Mouse (Mus musculus): ENCODE measurements at regions not wholly inside any gene's neighbourhood (a gene's known extent, or its start where the extent isn't known, plus 50 kb on each side); places are given as distances from the start of the nearest gene placed in this dataset.

DNA sequence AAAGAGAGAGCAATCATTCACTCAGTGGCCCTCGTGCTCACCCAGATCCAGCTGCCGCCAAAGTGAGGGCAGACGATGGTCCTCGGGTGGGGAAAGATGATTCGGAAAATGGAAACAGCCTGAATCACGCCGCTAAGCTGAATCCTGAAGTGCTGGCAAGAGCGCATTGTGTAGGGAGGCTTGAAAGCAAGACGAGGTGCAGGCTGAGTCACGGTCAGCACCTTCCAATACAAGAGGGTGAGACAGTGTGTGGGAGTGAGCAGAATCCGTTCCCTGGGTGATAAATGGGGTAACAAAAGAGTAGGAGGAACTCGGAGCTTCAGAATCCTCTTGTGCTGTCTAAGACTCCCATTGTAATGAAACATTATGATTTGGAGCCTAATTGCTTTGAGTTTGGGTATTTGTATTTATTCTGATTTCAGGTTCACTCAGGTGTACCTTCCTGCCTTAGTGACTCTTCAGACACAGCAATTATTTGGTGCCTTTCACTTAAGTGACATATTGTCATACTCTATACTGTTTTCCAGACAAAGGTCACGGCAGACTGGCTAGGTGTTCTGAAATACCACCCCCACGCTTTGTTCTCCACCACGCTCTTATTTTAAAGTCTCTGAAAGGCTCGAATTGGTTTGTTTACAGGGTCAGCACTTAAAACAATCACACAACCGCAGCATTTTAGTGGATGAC, 70.0 kb downstream of the Mbip start:
- peak in 1 of 2 experiments; percentile 1 for DNase-seq

DNA sequence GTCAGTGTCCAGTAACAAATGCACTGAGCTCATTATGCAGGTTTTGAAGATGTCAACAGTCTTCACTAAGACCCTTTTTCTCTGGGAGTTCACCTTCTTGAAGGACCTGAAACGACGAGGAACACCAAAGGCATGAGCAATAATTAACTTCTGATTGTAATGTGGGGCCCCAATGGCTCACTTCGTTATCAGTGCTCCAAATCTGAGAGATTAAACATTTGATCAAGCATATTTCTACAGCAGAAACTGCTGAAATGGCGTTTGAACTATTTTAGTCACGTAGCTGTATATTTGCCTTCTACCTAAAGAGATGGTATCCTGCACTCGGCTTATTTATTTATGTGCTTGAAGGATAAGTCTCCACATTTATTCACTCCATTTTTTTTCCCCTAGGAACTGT, 80.6 kb downstream of the Mbip start:
- no peak for DNase-seq

- no peak for DNase-seq
Measured at GRCm38 (mm10) chr12:56261471-56261870, 84.2 kb downstream of the Mbip start.

DNA sequence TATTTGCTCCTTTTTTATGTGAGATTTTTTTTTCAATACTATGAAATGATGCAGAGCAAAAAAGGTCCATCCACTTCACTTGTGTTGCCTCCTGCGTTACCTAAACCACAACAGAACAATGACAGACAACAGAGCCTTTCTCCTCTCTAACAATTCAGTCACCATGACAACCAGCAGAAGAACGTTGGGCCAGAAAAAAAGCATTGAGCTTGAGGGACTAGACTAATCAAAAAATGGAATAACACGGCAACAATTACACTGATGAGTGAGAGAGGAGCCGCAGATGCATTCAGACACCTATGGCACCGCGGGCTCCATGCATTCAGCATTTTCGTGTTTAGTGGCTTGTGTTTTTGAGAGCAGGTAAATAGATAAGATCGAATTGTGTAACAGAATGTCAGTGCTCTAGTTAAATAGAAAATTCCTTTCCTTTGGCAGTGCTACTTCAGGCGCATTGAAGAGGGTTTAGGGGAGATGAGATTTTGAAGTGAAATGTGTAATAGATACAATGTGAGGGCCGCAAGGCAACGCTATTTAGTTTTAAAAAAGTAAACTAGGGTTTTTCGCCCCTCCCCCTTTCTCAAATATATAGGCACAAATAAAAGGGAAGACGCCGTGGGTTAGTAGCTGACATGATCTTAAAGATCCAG, 87.2 kb downstream of the Mbip start:
- DNase-seq, result no peak

- DNase-seq, result no peak
Measured at GRCm38 (mm10) chr12:56256243-56256881, 89.3 kb downstream of the Mbip start.

DNA sequence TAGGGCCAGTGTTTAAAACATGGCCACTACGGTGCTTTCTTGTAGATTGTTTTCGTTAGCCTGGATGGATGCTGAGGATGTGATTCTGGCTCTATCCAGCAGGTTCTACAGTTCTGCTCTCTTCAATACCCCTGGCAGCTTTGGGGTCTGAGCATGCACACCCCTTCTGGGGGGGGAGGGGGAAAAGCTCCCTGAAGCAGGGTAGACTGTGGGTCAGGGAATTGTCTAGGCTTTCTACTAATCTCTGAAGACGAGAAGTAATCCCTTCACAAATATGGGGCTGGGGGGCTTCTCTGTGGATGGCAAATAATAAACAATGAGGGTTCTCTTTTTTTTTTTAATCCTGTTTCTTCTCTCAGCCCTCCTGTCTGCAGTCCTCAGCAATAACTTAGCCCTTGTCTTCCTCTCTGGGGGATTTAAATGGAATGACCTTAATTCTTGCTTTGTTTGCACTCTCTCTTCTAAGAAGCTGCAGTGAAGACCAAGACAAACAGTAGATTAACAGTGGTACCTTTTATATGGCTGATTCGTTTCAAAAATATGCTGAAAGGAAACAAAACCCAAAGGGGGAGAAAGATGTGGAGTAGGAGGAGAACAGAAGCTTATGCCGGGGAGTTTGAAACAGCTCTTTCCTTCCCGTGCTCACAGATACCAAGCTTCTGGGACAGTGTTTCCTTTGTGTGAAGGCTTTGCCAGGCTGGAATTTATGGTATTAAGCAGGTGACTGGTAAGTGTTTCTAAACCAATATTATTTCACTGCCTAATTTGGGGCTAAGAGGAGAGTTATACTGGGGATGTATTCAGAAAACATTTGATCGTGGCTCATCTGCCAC, 92.9 kb downstream of the Mbip start:
- no peak for DNase-seq

GRCm38 (mm10) chr12:56250262-56250661, 95.4 kb downstream of the Mbip start:
- no peak for DNase-seq

- no peak for DNase-seq
Measured at GRCm38 (mm10) chr12:56246406-56246805, 99.3 kb downstream of the Mbip start.

GRCm38 (mm10) chr12:56242803-56243202, 102.9 kb downstream of the Mbip start:
- DNase-seq, result no peak

DNA sequence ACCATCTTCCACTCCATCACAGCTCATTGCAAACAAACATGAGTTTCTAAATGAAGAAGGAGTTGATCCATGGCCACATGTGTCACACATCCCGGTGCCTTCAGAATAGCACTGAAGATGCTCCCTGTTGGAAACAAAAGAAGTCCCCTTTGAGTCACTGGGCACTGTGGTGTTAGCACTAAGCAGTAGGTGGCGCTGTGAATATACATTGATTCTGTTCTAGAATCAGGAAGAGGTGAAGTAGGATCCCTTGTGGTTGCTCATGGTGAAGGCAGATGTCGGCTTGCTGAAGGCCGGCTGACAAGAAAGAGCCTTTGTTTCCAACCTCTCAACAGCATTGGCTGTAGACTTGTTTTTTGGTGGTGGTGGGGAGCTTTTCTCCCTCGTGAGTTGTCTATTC, 104.0 kb downstream of the Mbip start:
- peak; percentile 2 to 25 for DNase-seq

DNA sequence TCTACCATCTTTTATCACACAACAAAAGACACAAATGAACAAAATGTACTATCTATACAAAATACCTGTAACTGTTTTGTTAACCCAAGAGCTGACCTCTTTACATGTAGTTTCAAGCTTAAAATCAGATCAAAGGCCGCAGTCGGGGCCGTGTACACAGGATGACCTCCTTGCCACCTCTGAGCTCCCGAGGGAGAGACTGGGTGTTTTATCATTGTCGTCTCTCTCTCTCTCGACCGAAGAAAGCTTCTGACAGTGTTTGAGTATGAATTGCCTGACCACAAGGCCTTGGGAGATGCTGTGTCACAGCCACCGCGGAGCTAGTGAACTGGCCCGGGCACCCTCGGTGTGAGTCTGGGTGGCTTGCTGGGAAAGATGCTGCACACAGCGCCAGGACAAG, 105.5 kb downstream of the Mbip start:
- DNase-seq, result no peak

GRCm38 (mm10) chr12:56234571-56234970, 111.1 kb downstream of the Mbip start:
- DNase-seq, result no peak

DNA sequence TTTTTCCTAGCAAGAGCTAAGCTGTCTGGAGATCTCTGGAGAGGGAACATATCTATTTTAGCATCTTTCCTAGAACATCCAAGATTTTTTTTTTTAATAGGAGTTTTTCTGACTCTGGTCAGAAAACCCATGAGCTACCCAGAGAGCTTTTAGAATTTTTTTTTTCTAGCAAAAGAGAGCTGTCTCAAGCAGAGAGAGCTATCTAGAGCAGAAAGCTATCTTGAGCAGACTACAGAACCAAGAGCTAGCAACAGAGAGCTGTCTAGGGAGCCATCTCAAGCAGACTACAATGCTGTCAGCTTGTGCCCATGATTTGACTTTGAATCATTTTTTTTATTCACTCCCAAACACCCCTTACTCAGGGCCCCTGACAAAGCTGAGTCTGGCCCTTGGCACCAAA, 112.5 kb downstream of the Mbip start:
- DNase-seq, result no peak

- DNase-seq, result no peak
Measured at GRCm38 (mm10) chr12:56224142-56224895, 121.4 kb downstream of the Mbip start.

DNA sequence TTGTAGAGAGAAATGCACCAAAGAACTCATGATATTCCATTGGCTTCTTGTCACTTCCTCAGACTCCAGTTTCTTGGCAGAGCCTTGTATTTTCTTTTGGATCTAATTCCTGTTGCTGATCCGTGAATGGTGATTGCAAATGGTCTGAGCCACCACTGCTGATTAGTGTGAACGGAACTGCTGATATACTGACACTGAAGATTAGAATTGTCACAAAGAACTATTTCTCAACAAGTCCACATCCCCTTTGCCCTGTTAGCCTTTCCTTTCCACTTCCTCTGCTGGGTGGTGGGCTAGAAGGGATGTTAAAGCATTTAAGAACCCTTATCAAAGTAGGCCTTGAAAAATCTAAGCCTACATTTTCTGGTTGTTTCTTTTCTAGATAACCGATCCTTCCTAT, 152.2 kb downstream of the Mbip start:
- DNase-seq, result no peak

- DNase-seq, result no peak
Measured at GRCm38 (mm10) chr12:56189562-56189961, 156.1 kb downstream of the Mbip start.

DNA sequence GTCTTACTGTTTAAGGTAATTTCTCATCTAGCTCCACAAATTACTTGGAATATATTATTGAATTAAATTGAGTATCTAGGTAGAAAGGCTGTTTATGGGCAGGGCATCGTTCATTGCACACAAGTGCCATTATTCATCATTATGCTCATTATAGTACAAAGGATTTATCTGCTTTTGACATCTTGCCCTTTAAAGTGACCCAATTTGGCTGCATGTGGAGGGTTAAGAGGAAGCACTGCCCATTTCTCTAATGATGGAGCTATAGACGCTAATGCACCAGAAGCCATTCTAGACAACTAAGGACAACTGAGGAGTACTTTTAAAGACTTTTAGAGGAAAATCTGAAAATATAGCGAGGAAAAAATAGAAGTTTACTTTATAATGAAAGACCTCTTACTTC, 185.0 kb downstream of the Mbip start:
- DNase-seq, result no peak

- DNase-seq, result no peak
Measured at GRCm38 (mm10) chr12:56144359-56144758, 201.3 kb downstream of the Mbip start.

GRCm38 (mm10) chr12:56143789-56144188, 201.9 kb downstream of the Mbip start:
- no peak for DNase-seq

DNA sequence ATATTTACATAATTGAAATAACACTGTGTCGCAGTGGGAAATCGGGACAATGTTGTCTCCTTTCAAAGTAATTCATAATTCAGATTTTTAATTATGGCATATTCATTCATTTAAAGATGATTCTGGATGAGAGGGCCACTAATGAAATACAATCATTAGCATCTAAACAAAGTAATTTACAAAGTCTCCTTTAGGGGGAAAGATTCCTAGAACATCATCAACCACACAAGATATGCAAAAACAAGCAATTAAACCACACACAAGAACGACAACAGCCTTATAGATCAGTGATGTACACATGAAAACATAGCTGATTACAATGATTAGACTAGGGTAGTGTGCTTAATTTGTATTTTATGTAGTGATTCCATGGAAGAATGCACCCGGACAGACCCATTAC, 231.2 kb downstream of the Mbip start:
- DNase-seq, result no peak

- no peak for DNase-seq
Measured at GRCm38 (mm10) chr12:56081406-56081805, 245.3 kb downstream of the Brms1l start.

DNA sequence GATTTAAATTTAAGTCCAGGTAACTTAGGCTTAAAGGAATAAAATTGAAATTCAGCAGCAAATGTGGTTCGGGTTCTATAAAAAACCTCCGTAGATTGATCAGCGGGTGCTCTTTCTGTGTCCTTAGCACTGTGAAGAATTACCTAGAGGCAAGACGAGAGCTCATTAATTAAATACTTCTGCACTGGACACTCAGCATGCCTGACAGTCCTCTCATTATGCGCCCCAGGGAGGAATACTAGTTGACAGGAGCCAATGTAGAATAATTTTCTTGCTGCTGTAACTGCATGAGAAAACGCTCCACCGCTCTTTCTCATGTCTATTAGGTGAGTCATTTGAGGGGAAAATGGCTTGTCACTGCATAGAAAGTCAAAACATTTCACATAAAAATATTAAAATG, 228.1 kb downstream of the Brms1l start:
- no peak for DNase-seq

Data from heart, adult 18-20 months (tissue).